In genomic region chr9:115243630-115244029, GRCm38 (mm10) we compare ENCODE assay signal across 12 mouse cellular contexts.
"Had no signal": no experiment of that assay in that cellular context is flagged by ENCODE, and none has a peak within 500 bp of the region (broad histone marks: within the 10 kb centered on the region; RNA-seq: fewer than 3 reads in every experiment).

No protein-coding gene starts in this region.

- H3K27me3 ChIP-seq: kidney, embryonic 15.5 days; midbrain, embryonic 13.5 days; stomach, embryonic 15.5 days had no signal

- H3K4me2 ChIP-seq: kidney, embryonic 15.5 days; midbrain, embryonic 13.5 days; stomach, embryonic 15.5 days had no signal

- H3K4me3 ChIP-seq: kidney, embryonic 15.5 days; midbrain, embryonic 13.5 days; myocyte; stomach, embryonic 15.5 days had no signal

- DNase-seq: kidney, adult 2 months; kidney, postnatal 14 days; left cerebral cortex, postnatal 4 days; liver; thymus, adult 2 months; thymus, postnatal 36 days had no signal

- H3K4me1 ChIP-seq: kidney, embryonic 15.5 days; midbrain, embryonic 13.5 days; stomach, embryonic 15.5 days had no signal

- ATAC-seq: intestine, embryonic 16.5 days; midbrain, embryonic 13.5 days had no signal

- H3K27ac ChIP-seq: kidney, embryonic 15.5 days; liver, embryonic 14.5 days; midbrain, embryonic 13.5 days; stomach, embryonic 15.5 days had no signal

- H3K9ac ChIP-seq: kidney, embryonic 15.5 days; liver, embryonic 14.5 days; midbrain, embryonic 13.5 days; stomach, embryonic 15.5 days had no signal

- H3K9me3 ChIP-seq: kidney, embryonic 15.5 days; midbrain, embryonic 13.5 days; stomach, embryonic 15.5 days had no signal
